Mouse (Mus musculus) forebrain, embryonic 14.5 days (tissue): ENCODE data around the gene Rnf186. TPM values are rescaled to one million over a fixed set of nuclear protein-coding genes. Genes with fewer than 3 reads are reported as not detected.

ENCODE experiments used
- ATAC-seq: fragments of 200-750 bp; cut with Nextera tagmentation; 2 replicates; pipeline ENCODE4 v1.8.0; 2017; ENCODE audit warnings: mild to moderate bottlenecking, moderate library complexity
- DNase-seq: peaks from one replicate; pipeline ENCODE4 v3.0.0-alpha.2; 2015; ENCODE audit warnings: low spot score
- H3K27ac ChIP-seq: fragments of 300-500 bp; sonication (generic); 2 replicates; pipeline ENCODE4 v1.5.1; 2014; ENCODE audit warnings: low read depth, mild to moderate bottlenecking, control low read depth, low read length, moderate library complexity
- H3K27me3 ChIP-seq: fragments of 300-500 bp; sonication (generic); replicated peaks from 2 replicates; pipeline ENCODE4 v1.6.1; 2014; ENCODE audit warnings: low read length, control low read depth, mixed read lengths; ENCODE audit not compliant: control insufficient read depth, insufficient read depth
- H3K36me3 ChIP-seq: fragments of 300-500 bp; sonication (generic); 2 replicates; pipeline ENCODE4 v1.6.1; 2014; ENCODE audit warnings: low read length, control low read depth; ENCODE audit not compliant: control insufficient read depth, insufficient read depth
- H3K4me1 ChIP-seq: fragments of 300-500 bp; sonication (generic); 2 replicates; pipeline ENCODE4 v1.6.1; 2014; ENCODE audit warnings: antibody characterized with exemption, low read length, control low read depth; ENCODE audit not compliant: control insufficient read depth, insufficient read depth
- H3K4me2 ChIP-seq: fragments of 300-500 bp; sonication (generic); 2 replicates; pipeline ENCODE4 v1.6.1; 2014; ENCODE audit warnings: mild to moderate bottlenecking, control low read depth, low read length
- H3K4me3 ChIP-seq: fragments of 300-500 bp; sonication (generic); 2 replicates; pipeline ENCODE4 v1.5.1; 2014; ENCODE audit warnings: low read depth, low read length, control low read depth
- H3K9ac ChIP-seq: fragments of 300-500 bp; sonication (generic); 2 replicates; pipeline ENCODE4 v1.6.1; 2014; ENCODE audit warnings: mild to moderate bottlenecking, low read length, control low read depth, moderate library complexity
- H3K9me3 ChIP-seq: fragments of 300-500 bp; sonication (generic); replicated peaks from 2 replicates; pipeline ENCODE4 v1.6.1; 2016; ENCODE audit warnings: low read length, control low read depth, mixed read lengths; ENCODE audit not compliant: control insufficient read depth
- WGBS: fragments of 180-500 bp; shearing (Covaris S2); extraction: QIAGEN DNeasy Blood & Tissue Kit; methylation state at CpG from one replicate; pipeline ENCODE4 v1.1.7; 2014; 5-methylcytosine and 5-hydroxymethylcytosine counted together
- polyA plus RNA-seq: library from polyadenylated mRNA; unstranded; fragments of >200 nt; fragmentation: Nextera tagmentation; extraction: Ambion mirVana; gene quantifications from 2 replicates; pipeline ENCODE4 v1.2.1, GENCODE M21; 2014

Rnf186 gene
- polyA plus RNA-seq = not detected in 2 replicates

DNA sequence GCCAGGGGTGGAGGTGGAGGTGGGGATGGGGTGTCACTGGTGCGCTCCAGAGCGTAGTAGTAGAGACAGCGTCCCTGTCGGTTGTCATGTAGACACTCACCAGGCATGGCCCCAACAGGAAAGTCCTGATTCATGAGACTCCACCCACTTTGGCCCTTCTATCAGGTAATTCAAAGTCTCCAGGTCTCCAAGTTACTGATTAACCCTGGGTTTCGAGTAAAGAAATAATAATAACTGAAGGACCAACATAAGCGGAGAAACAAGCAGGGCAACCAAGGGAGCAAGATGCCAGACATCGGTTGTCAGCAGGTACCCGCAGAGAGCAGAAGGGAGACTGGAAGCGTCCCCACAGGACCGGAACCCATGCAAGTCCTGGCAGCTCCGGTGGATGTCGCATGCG, at the start of gene Rnf186:
TSS of gene Rnf186 (plus strand) at position 247 of the 400 bp plus-strand sequence.
- H3K4me1 ChIP-seq = peaks cover under 1% of the 10 kb centered on the region; the same call in 1 of the 2 replicates
- H3K4me3 ChIP-seq = no peak within 1 kb of the TSS
- no peak within 1 kb of the TSS for H3K9ac ChIP-seq
- WGBS = 93% methylated on average over 13 of the region's 13 CpGs
- DNase-seq (no peak), ATAC-seq (no peak)
- H3K9me3 ChIP-seq = no peaks in the 10 kb centered on the region
- no peaks in the 10 kb centered on the region for H3K27me3 ChIP-seq
- no peak within 1 kb of the TSS for H3K4me2 ChIP-seq
- no peaks in the 10 kb centered on the region for H3K36me3 ChIP-seq
- no peak within 1 kb of the TSS for H3K27ac ChIP-seq

DNA sequence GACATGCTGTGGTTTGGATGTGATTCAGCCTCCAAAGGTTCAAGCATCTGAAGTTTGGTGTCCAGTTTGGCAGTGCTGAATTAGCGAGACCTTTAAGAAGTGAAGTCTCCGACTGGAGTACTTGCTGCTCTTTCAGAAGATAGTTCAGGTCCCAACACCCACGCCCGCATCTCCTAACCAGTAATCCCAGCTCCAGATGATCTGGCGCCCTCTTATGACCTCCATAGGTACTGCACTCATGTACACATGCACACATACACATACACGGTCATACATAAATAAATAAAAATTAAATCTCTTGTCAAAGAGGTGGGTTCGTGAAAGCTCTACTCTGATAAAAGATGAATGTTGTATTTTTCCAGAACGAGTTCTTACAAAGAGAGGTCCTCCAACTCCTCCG, 49.6 kb upstream of the Rnf186 start:
- H3K4me1 ChIP-seq = peaks cover 8% of the 10 kb centered on the region
- H3K4me2 ChIP-seq = no peak overlapping the region
- H3K9ac ChIP-seq = no peak overlapping the region
- no peaks in the 10 kb centered on the region for H3K36me3 ChIP-seq
- no peaks in the 10 kb centered on the region for H3K9me3 ChIP-seq
- ATAC-seq (no peak), DNase-seq (no peak)
- WGBS = 87% methylated on average over 9 of the region's 9 CpGs
- no peak overlapping the region for H3K4me3 ChIP-seq
- H3K27me3 ChIP-seq = no peaks in the 10 kb centered on the region
- H3K27ac ChIP-seq = no peak overlapping the region

DNA sequence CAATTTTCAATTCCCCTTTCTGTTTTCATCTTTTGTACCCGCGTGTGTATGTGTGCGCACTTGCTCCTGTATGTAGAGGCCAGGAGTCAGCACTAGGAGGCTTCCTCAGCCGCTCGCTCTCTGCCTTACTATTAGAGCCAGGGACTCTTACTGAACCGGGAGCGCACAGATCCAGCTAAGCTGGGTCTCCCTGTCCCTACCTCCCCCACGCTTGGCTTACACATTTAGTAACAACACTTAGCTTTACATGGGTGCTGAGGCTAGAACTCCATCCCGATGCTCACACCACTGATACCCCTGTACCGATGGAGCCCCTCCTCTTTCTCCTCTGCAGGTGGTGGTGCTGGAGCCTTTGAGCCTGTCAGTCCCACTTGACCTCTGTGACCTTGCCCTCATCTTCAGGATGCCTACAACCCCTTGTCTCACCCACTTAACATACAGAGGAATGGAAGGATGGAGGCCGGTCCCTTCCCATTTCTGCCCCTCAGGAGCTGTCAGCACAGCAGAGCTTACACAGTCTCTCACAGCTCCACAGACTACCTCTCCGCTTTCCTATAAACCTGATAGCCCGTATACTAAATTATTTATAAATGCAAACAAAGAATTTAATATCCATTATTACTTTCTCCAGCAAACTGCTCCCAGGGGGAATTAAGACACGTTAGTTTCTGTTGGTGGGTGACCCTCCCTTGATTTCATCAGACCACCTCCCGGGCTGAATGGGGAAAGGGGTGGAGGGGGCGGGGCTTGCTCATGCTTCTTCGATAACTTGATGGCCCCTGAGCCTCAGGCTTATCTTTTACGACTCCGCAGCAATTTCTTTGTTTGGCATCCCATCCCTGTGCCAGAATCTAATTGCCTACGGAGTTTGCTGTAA, 45.4 kb upstream of the Rnf186 start:
- H3K4me2 ChIP-seq = peak overlapping the region; percentile 47
- 35% methylated on average over 20 of the region's 20 CpGs for WGBS
- no peaks in the 10 kb centered on the region for H3K9me3 ChIP-seq
- H3K4me1 ChIP-seq = no peaks in the 10 kb centered on the region
- ATAC-seq (peak; percentile 37), DNase-seq (no peak)
- H3K27ac ChIP-seq = no peak overlapping the region
- H3K27me3 ChIP-seq = no peaks in the 10 kb centered on the region
- no peaks in the 10 kb centered on the region for H3K36me3 ChIP-seq
- H3K4me3 ChIP-seq = peak overlapping the region; percentile 16
- H3K9ac ChIP-seq = no peak overlapping the region

- ATAC-seq = peak; percentile 81
These were observed 44.8 kb upstream of the Rnf186 start for GRCm38 (mm10) chr4:138922131-138922459.

DNA sequence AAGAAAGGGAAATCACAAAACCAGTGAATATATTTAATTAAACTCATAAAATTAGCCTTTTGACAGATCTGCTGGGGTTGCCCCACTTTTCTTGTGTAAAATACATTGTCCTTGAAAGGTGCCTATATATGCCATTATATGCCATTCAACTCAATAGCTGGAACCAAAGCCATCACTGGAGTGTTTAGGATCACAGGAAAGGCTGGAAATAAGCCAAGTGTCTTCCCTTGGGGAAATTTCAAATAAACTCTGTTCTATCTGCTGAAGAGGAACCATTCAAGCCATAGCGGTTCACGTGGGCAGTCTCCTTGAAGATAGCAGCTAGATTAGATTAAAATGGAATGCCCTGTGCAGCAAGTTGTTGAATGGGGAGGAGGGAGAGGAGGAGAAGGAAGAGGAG, 41.4 kb upstream of the Rnf186 start:
- H3K9me3 ChIP-seq = no peaks in the 10 kb centered on the region
- ATAC-seq = no peak
- no peak overlapping the region for H3K4me3 ChIP-seq
- WGBS = 75% methylated on average over 2 of the region's 2 CpGs
- DNase-seq = peak; percentile 10
- H3K4me2 ChIP-seq = no peak overlapping the region
- H3K9ac ChIP-seq = no peak overlapping the region
- no peaks in the 10 kb centered on the region for H3K36me3 ChIP-seq
- no peaks in the 10 kb centered on the region for H3K4me1 ChIP-seq
- no peak overlapping the region for H3K27ac ChIP-seq
- H3K27me3 ChIP-seq = no peaks in the 10 kb centered on the region

More at GRCm38 (mm10) chr4:138922131-138922459, 44.8 kb upstream of the Rnf186 start:
- H3K36me3 ChIP-seq = no peaks in the 10 kb centered on the region
- peak; percentile 96 for DNase-seq
- under 1% methylated on average over 11 of the region's 11 CpGs for WGBS
- H3K4me2 ChIP-seq = peak overlapping the region; percentile 47
- H3K4me3 ChIP-seq = peak overlapping the region; percentile 16
- H3K9ac ChIP-seq = no peak overlapping the region
- H3K9me3 ChIP-seq = no peaks in the 10 kb centered on the region
- no peak overlapping the region for H3K27ac ChIP-seq
- no peaks in the 10 kb centered on the region for H3K27me3 ChIP-seq
- H3K4me1 ChIP-seq = no peaks in the 10 kb centered on the region

DNA sequence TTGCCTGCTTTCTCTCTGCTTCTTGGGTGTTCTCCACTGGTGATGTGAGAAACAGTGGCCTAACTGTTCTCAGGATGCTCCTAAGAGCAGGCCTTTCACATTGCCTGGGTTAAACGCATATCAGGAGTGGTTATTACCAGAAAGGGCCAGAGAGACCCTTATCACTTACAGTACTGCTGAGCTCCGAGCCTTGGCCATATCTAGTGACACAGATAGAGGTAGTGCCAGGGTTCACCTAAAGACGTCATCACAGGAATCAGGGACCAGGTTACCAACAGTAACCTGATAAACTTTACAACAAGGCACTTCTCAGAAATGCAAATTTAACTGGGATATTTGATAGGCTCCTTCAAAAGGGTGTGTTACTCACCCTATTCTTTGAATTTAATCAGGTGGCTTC, 33.0 kb upstream of the Rnf186 start:
- Histone ChIP-seq H3K4me2 (no peak overlapping the region), H3K27ac (no peak overlapping the region), H3K9me3 (no peaks in the 10 kb centered on the region), H3K36me3 (no peaks in the 10 kb centered on the region), H3K4me3 (no peak overlapping the region), H3K9ac (no peak overlapping the region), H3K27me3 (no peaks in the 10 kb centered on the region), H3K4me1 (no peaks in the 10 kb centered on the region)
- no peak for ATAC-seq
- 79% methylated on average over 3 of the region's 3 CpGs for WGBS
- DNase-seq = no peak

DNA sequence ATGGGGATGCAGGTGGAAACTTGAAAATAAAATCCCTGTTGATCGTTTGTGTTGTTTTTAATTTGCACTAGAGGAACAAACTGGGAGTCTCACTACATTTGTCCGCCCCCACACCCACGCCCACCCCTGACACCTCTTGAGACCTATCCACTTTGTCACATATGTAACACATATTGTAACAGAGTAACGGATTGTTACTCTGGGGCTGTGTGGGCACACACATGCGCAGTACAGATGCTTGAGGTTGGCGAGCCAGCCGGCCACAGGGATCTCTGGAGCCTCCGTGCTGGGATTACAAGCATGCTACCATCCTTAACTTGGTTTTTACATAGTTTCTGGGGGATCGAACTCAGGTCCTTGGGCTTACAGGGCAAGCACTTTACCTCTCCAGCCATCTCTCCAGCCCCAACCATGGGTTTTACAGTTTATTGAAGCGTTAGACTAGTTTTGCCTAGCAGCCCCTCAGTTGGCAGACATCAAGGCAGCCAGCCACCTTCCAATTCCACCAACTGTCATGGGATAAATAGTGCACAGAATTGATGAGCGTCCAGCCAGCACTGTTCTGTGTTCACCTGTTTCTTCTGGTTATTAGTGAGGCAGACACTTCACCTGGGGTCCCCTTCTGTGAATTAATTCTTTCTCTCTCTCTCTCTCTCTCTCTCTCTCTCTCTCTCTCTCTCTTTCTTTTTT, 32.3 kb upstream of the Rnf186 start:
- DNase-seq (no peak), ATAC-seq (no peak)
- Histone ChIP-seq H3K9me3 (no peaks in the 10 kb centered on the region), H3K9ac (no peak overlapping the region), H3K27ac (no peak overlapping the region), H3K36me3 (no peaks in the 10 kb centered on the region), H3K4me1 (no peaks in the 10 kb centered on the region), H3K4me3 (no peak overlapping the region), H3K4me2 (no peak overlapping the region), H3K27me3 (no peaks in the 10 kb centered on the region)
- WGBS = 89% methylated on average over 11 of the region's 11 CpGs

- no peaks in the 10 kb centered on the region for H3K36me3 ChIP-seq
- H3K4me3 ChIP-seq = no peak overlapping the region
- H3K9ac ChIP-seq = no peak overlapping the region
- H3K4me2 ChIP-seq = no peak overlapping the region
- ATAC-seq (no peak), DNase-seq (no peak)
- no peak overlapping the region for H3K27ac ChIP-seq
- H3K9me3 ChIP-seq = no peaks in the 10 kb centered on the region
- 80% methylated on average over 10 of the region's 10 CpGs for WGBS
- H3K4me1 ChIP-seq = no peaks in the 10 kb centered on the region
- H3K27me3 ChIP-seq = no peaks in the 10 kb centered on the region
These were observed 28.2 kb upstream of the Rnf186 start for GRCm38 (mm10) chr4:138938495-138939269.
